Mouse (Mus musculus) megakaryocyte, embryonic 14.5 days (primary cell): Measurements from ENCODE around the gene Adamtsl3.

Source experiments
- FLI1 ChIP-seq: IDR thresholded peaks from 2 replicates; pipeline ENCODE4 v1.6.1; 2012; ENCODE audit warnings: low read length, inconsistent platforms, mixed read lengths
- GATA1 ChIP-seq: IDR thresholded peaks from 3 replicates; pipeline ENCODE4 v1.6.1; 2012; ENCODE audit warnings: mixed read lengths, low read length, inconsistent platforms, borderline replicate concordance

DNA sequence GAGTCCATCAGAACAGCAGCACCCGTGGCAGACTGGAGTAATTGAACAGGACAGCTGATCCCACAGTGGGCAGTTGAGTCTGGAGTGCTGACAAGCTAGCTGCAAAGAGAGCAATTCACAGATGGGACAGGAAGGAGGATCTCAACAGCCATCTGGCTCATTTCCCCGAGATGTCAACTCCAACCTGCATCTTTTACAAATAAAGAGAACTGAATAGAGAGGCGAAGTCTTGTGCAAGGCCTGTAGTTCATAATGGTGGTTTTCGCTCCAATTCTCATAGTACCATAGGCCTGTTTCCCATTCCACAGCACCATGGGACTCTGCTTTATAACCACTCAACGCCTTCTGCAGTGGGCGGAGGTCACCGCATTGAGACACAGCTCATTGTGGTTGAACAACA lies 195.9 kb downstream of the Adamtsl3 start:
- TF ChIP-seq GATA1 = no peak
- TF ChIP-seq FLI1 = no peak
